Mouse (Mus musculus): ENCODE data around the gene Mmgt1. TPM values are rescaled to one million over a fixed set of nuclear protein-coding genes. Genes with fewer than 3 reads are reported as not detected.

Gene Mmgt1
- polyA plus RNA-seq (2017; shearing (Covaris generic)), result 11.0 TPM

DNA sequence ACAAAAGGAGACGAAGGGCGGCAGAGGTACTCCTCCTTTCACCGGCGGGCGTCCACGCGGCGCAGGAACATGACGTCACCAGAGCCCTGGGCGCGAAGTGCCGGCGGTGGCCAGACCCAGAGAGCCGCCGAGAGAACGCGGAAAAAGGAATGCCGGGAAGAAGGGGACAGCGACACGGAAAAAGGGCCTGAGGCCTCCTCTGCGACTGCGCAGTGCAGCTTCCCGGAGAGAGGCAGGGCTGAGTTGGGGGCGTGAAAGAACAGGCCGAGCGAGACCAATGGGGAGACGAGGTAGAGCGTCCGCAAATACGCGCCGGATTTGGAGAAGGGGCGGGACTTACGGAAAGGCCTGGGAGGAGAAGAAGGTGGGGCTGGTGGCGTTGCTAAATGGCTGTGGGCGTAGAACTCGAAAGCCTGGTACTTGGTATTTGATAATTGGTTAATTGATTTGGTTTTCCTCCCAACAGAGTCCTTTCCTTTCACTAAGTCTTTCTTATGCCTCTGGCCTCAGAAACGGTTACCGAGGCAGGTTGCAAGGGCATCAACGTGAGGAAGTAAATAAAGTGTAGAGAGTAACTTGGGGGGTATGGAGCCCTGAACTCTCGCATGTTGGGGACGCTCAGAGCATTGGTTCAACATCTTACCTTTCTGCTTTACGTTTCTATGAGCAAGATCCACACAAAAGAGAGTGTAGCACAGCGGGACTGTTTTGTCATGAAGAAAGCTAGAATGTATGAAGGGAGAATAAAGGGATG, at the start of gene Mmgt1:
TSS of gene Mmgt1 (minus strand) at position 183 of the 754 bp plus-strand sequence.

DNA sequence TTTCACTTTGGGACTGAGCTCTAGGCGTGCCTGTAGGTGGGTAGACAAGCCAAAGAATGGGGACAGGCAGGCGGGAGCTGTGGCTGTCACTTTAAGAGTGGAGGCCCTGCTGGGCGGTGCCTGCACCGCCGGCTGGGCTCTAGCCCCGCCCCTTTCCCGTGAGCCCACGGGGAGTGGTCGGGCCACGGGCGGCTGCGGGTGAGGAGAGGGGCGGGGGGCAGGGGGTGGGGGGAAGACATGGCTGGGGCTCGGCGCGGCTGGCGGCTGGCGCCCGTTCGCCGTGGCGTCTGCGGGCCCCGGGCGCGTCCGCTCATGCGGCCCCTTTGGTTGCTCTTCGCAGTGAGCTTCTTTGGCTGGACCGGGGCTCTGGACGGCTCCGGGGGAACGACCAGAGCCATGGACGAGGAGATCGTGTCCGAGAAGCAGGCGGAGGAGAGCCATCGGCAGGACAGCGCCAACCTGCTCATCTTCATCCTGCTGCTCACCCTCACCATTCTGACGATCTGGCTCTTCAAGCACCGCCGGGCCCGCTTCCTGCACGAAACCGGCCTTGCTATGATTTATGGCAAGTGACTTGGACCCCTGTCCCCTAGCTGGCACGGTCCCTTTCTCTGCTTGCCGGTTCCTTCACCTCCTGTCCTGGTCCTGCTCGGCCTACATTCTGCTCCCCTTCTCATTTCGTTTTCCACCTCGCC, 11.9 kb upstream of the Mmgt1 start, which contains the start of gene Slc9a6:
TSS of gene Slc9a6 (plus strand) at position 135 of the 695 bp plus-strand sequence.

DNA sequence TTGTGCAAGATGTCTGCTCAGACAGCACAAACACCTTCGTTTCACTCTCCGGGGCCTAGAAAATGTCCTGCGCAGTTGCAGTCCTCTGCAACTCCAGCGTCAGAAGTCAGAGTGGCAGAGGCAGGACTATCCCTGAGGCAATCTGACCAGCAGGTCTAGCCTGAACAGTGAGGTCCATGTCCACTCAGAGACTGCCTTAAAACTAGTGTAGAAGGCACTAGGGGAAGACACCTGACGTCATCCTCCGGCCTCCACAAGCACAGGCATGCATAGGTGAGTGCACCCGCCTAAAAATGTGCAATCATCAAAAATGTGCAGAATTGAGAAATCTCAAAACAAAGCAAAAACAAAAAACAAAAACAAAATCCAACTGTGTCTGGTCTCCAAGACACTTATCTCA, 48.4 kb downstream of the Mmgt1 start, which contains the start of gene Gm648:
TSS of gene Gm648 (minus strand) at position 101 of the 400 bp plus-strand sequence.

Other genes starting within 250 kb of the Mmgt1 start
- 2.8 TPM for gene Smim10l2a, start 223.5 kb downstream of the Mmgt1 start, polyA plus RNA-seq (2017; shearing (Covaris generic))
- gene Gm2174, start 150.1 kb downstream of the Mmgt1 start, polyA plus RNA-seq (2017; shearing (Covaris generic)), result not detected
- 36.4 TPM for gene Ints6l, start 143.2 kb downstream of the Mmgt1 start, polyA plus RNA-seq (2017; shearing (Covaris generic))
- gene Gm10477, start 73.3 kb downstream of the Mmgt1 start, polyA plus RNA-seq (2017; shearing (Covaris generic)), result not detected
- not detected for gene Gm648, start 48.5 kb downstream of the Mmgt1 start, polyA plus RNA-seq (2017; shearing (Covaris generic))
- 15.8 TPM for gene Slc9a6, start 11.7 kb upstream of the Mmgt1 start, polyA plus RNA-seq (2017; shearing (Covaris generic))
- not detected for gene Fhl1, start 133.7 kb upstream of the Mmgt1 start, polyA plus RNA-seq (2017; shearing (Covaris generic))
- gene Map7d3, start 224.3 kb upstream of the Mmgt1 start, polyA plus RNA-seq (2017; shearing (Covaris generic)), result 0.50 TPM